Mouse (Mus musculus) right cerebral cortex, postnatal 36 days (tissue): ENCODE results near the gene Hoxb5.

Source experiments
- DNase-seq, 2 experiments: peaks; one replicate each; pipeline ENCODE4 v3.0.0; 2022; ENCODE audit warnings: low spot score in 2 of 2, mixed read lengths in 1 of 2

Gene Hoxb5

GRCm38 (mm10) chr11:96303151-96304099, at the start of gene Hoxb5:
Hoxb5 (plus strand) TSS chr11:96303336.
- no peak for DNase-seq

- no peak for DNase-seq
Measured at GRCm38 (mm10) chr11:96254221-96254620, 48.9 kb upstream of the Hoxb5 start.

GRCm38 (mm10) chr11:96255111-96255995, 47.8 kb upstream of the Hoxb5 start:
- DNase-seq: no peak

- DNase-seq: no peak
Measured at GRCm38 (mm10) chr11:96255996-96256445, 47.1 kb upstream of the Hoxb5 start.

GRCm38 (mm10) chr11:96257141-96257540, 46.0 kb upstream of the Hoxb5 start:
- no peak for DNase-seq

GRCm38 (mm10) chr11:96259038-96259437, 44.1 kb upstream of the Hoxb5 start:
- DNase-seq: no peak

GRCm38 (mm10) chr11:96259511-96259910, 43.6 kb upstream of the Hoxb5 start:
- no peak for DNase-seq

- no peak for DNase-seq
Measured at GRCm38 (mm10) chr11:96260310-96260970, 42.7 kb upstream of the Hoxb5 start.

- no peak for DNase-seq
Measured at GRCm38 (mm10) chr11:96261323-96261890, 41.7 kb upstream of the Hoxb5 start.

- no peak for DNase-seq
Measured at GRCm38 (mm10) chr11:96262262-96262830, 40.8 kb upstream of the Hoxb5 start.

GRCm38 (mm10) chr11:96263636-96264389, 39.3 kb upstream of the Hoxb5 start:
- DNase-seq: no peak

- DNase-seq: no peak
Measured at GRCm38 (mm10) chr11:96264390-96265020, 38.6 kb upstream of the Hoxb5 start.

- DNase-seq: no peak
Measured at GRCm38 (mm10) chr11:96265954-96266353, 37.2 kb upstream of the Hoxb5 start.

- DNase-seq: no peak
Measured at GRCm38 (mm10) chr11:96267021-96267920, 35.9 kb upstream of the Hoxb5 start.

GRCm38 (mm10) chr11:96268031-96268745, 34.9 kb upstream of the Hoxb5 start:
- DNase-seq: no peak

- DNase-seq: no peak
Measured at GRCm38 (mm10) chr11:96269869-96270268, 33.3 kb upstream of the Hoxb5 start.

GRCm38 (mm10) chr11:96270996-96271540, 32.1 kb upstream of the Hoxb5 start, which contains the start of gene Hoxb9:
Hoxb9 (plus strand) TSS chr11:96271457.
- DNase-seq: no peak

- no peak for DNase-seq
Measured at GRCm38 (mm10) chr11:96271541-96272011, 31.6 kb upstream of the Hoxb5 start.
